Mouse (Mus musculus) C2C12 (cell line): ENCODE data around the gene Senp2.

Source experiments
- CEBPB ChIP-seq: IDR thresholded peaks from one replicate; pipeline ENCODE4 v1.6.1; 2011; ENCODE audit warnings: low read depth, mild to moderate bottlenecking, control low read depth, moderate library complexity
- CTCF ChIP-seq: IDR thresholded peaks from one replicate; pipeline ENCODE4 v1.5.1; 2011; ENCODE audit not compliant: control insufficient read depth, insufficient read depth, insufficient read length
- MAX ChIP-seq: IDR thresholded peaks from one replicate; pipeline ENCODE4 v1.6.1; 2011; ENCODE audit warnings: mild to moderate bottlenecking, control low read depth

DNA sequence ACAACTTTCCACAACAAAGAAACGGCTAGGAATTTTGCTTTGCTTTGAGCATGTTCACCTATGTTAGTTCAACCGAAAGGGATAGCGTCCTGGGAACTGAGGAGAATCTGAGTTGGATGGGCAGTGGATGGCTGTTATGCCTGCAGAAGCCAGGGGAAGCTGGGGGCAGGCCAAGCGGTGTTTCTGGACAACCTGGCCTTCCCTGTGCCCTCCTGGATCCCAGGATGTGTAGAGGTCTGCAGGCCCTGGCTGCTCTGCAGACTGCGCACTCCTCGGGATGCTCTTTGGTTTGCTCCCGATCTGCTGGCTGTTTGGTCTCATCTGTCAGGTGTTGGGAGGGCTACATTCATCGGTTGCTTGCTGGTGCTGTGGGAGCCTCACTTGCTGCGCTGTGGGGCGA lies 51.1 kb downstream of the Senp2 start:
- no peak for TF ChIP-seq CTCF
- no peak for TF ChIP-seq MAX
- TF ChIP-seq CEBPB = no peak
